Mouse (Mus musculus) intestine, embryonic 15.5 days (tissue): ENCODE measurements around the gene Cd52. TPM values are rescaled to one million over a fixed set of nuclear protein-coding genes. Genes with fewer than 3 reads are reported as not detected.
A peak's percentile ranks its signal among the peaks of the same experiment; 100 is the strongest.
"Not testable (repeated sequence)": the region's sequence is repeated elsewhere in the genome, so short reads cannot be mapped to it uniquely, and the experiment has no call there.

Experiments
- ATAC-seq: fragments of 200-750 bp; cut with Nextera tagmentation; 2 replicates; pipeline ENCODE4 v1.8.0; 2017; ENCODE audit warnings: moderate TSS enrichment, moderate library complexity
- H3K27ac ChIP-seq: fragments of 300-500 bp; sonication (generic); 2 replicates; pipeline ENCODE4 v1.5.1; 2015; ENCODE audit warnings: mild to moderate bottlenecking, inconsistent platforms
- H3K27me3 ChIP-seq: fragments of 300-500 bp; sonication (generic); replicated peaks from 2 replicates; pipeline ENCODE4 v1.6.1; 2015; ENCODE audit warnings: inconsistent platforms
- H3K36me3 ChIP-seq: fragments of 300-500 bp; sonication (generic); 2 replicates; pipeline ENCODE4 v1.6.1; 2015; ENCODE audit warnings: inconsistent platforms
- H3K4me1 ChIP-seq: fragments of 300-500 bp; sonication (generic); replicated peaks from 2 replicates; pipeline ENCODE4 v1.6.1; 2015; ENCODE audit warnings: inconsistent platforms
- H3K4me2 ChIP-seq: fragments of 300-500 bp; sonication (generic); replicated peaks from 2 replicates; pipeline ENCODE4 v1.6.1; 2015; ENCODE audit warnings: mild to moderate bottlenecking, inconsistent platforms
- H3K4me3 ChIP-seq: fragments of 300-500 bp; sonication (generic); replicated peaks from 2 replicates; pipeline ENCODE4 v1.5.1; 2015; ENCODE audit warnings: inconsistent platforms
- H3K9ac ChIP-seq: fragments of 300-500 bp; sonication (generic); 2 replicates; pipeline ENCODE4 v1.6.1; 2015; ENCODE audit warnings: inconsistent platforms
- H3K9me3 ChIP-seq: fragments of 300-500 bp; sonication (generic); 2 replicates; pipeline ENCODE4 v1.6.1; 2016; ENCODE audit warnings: inconsistent platforms
- WGBS: fragments of 180-500 bp; shearing (Covaris S2); methylation state at CpG from one replicate; pipeline ENCODE4 v1.1.7; 2015; 5-methylcytosine and 5-hydroxymethylcytosine counted together
- polyA plus RNA-seq: library from polyadenylated mRNA; unstranded; fragments of >200 nt; fragmentation: Nextera tagmentation; extraction: Ambion mirVana; gene quantifications from 2 replicates; pipeline ENCODE4 v1.2.1, GENCODE M21; 2015

Gene Cd52
- polyA plus RNA-seq = 27.0 and 29.7 TPM in 2 replicates

DNA sequence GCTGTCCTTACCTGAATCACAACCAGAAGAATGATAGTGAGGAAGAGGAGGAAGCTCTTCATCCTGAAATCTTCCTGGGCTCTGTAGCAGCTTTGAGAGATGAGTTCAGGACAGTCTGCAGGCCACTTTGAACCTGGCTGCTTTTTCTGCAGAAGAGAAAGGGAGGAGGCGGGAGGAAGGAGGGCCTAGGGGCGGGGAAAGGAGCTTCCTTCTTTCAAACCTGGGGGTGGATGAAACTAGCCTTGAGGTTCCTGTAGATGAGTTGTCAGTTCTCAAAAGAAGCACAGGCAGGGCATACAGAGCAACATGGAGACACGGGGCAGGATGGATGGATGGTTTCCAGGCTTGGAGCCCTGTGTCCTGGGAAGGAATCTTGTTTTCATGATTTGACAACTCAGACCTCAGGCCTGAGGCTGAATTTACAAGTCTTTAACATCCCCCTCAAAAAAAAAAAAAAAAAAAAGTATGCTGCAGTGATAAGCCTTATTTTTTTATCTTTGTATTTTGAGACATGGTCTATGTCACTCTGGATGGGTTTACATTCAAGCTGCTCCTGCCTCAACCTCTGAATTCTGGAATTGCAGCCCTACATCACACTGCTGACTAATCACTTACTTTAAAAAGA is at the start of gene Cd52:
Gene Cd52, minus strand, starts transcription at position 160 of the 625 bp plus-strand sequence.
- no peak within 1 kb of the TSS for H3K4me3 ChIP-seq
- H3K4me1 ChIP-seq = no peaks in the 10 kb centered on the region
- no peaks in the 10 kb centered on the region for H3K36me3 ChIP-seq
- no peak within 1 kb of the TSS for H3K4me2 ChIP-seq
- no peak within 1 kb of the TSS for H3K9ac ChIP-seq
- no peak for ATAC-seq
- H3K27me3 ChIP-seq = no peaks in the 10 kb centered on the region
- 53% methylated on average over 3 of the region's 3 CpGs for WGBS
- no peaks in the 10 kb centered on the region for H3K9me3 ChIP-seq
- H3K27ac ChIP-seq = no peak within 1 kb of the TSS

DNA sequence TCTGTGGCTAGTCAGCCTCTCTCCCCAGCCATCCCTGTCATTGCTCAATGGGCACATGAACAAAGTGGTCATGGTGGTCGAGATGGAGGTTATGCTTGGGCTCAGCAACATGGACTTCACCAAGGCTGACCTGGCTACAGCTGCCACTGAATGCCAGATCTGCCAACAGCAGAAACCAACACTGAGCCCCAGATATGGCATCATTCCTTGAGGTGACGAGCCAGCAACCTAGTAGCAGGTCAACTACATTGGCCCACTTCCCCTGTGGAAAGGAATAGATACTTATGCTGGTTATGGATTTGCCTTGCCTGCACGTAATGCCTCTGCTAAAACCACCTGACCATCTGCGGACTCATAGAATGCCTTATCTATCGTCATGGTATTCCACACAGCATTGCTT is 49.4 kb upstream of the Cd52 start:
- H3K4me1 ChIP-seq, H3K9me3 ChIP-seq, H3K27me3 ChIP-seq, H3K27ac ChIP-seq, H3K9ac ChIP-seq, ATAC-seq, H3K36me3 ChIP-seq, H3K4me2 ChIP-seq, H3K4me3 ChIP-seq: not testable (repeated sequence)
- 95% methylated on average over 5 of the region's 5 CpGs for WGBS

DNA sequence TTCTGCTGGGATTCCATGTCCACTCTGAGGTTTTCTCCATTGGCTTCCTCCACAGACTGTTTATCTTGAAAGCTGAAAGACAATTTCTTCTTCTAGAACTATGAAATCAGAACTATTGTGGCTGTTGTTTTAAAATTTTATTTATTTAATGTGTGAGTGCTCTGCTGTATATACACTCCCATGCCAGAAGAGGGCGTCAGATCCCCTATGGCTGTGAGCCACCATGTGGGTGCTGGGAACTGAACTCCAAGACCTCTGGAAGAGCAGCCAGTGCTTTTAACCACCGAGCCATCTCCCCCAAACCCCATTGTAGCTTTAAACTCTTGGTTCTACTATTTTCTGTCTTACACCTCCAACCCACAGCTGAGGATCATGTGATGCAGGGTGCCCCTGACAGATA is 44.0 kb upstream of the Cd52 start:
- no peak for ATAC-seq
- Histone ChIP-seq H3K9ac (no peak overlapping the region), H3K4me2 (no peak overlapping the region)

DNA sequence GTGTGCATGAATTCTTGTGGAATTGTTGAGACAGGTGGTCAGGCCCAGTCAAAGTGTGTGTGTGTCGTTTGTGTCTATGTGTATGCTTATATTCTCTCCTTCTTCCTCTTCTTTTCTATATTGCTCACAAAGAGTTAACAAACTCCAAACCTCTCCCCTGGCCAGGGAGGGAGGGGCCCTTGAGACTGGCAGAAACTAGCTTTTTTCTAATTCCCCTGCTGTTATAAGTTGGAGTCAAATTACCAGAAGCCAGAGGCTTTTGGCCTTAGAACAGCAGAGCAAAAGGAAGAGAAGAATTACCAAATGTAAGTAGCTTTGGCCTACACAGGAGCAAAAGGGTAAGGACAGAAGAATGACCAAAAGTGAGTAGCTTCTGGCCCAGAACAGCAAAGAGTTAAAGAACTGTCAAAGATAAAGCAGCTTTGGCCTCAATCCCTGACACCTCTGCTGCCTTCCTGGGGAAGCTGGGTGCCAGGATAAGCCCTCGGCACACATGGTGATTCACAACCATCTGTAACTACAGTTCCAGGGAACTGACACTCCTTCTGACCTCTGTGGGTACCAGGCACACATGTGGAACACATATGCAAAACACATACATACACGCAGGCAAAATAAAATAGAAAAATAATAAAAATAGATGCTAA is 41.5 kb upstream of the Cd52 start:
- no peaks in the 10 kb centered on the region for H3K9me3 ChIP-seq
- no peak overlapping the region for H3K4me3 ChIP-seq
- WGBS = 45% methylated on average over 3 of the region's 3 CpGs
- 0 out of 2 replicates have a peak, but pooled peaks cover 3% of the 10 kb centered on the region for H3K4me1 ChIP-seq
- H3K4me2 ChIP-seq = no peak overlapping the region
- no peak overlapping the region for H3K27ac ChIP-seq
- no peaks in the 10 kb centered on the region for H3K36me3 ChIP-seq
- no peaks in the 10 kb centered on the region for H3K27me3 ChIP-seq
- no peak for ATAC-seq
- H3K9ac ChIP-seq = no peak overlapping the region

More for the DNA sequence above, 44.0 kb upstream of the Cd52 start:
- no peaks in the 10 kb centered on the region for H3K9me3 ChIP-seq
- no peaks in the 10 kb centered on the region for H3K4me1 ChIP-seq
- H3K36me3 ChIP-seq = no peaks in the 10 kb centered on the region
- H3K27ac ChIP-seq = no peak overlapping the region
- H3K4me3 ChIP-seq = no peak overlapping the region
- H3K27me3 ChIP-seq = no peaks in the 10 kb centered on the region
- 81% methylated on average over 2 of the region's 2 CpGs for WGBS

DNA sequence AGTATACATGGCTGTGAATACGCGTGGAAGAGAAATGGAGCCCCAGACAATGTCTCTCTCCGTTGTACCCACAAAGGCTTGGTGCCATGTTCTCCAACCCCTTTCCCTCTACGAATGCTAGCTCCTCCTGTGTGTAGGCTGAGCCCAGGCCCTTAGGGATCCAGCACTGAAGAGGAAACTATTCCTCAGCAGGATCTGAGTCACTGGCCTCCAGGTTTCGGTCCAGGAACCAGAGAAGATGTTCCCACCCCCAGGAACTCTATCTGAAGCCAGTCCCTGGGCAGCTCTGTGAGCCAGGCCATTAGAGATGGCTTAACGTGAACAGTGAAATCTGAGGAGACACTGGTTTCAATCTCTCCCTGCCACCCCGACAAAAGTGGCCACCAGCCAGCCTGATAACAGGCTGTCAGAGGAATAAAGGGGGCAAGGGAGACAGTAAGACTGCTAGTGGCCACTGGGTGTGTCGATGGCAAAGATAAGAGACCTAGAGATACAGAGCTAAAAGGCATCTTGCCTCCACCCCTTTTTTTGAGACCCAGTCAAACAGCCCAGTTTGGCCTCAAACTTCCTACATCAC is 37.7 kb upstream of the Cd52 start:
- H3K9me3 ChIP-seq = no peaks in the 10 kb centered on the region
- H3K4me2 ChIP-seq = no peak overlapping the region
- H3K9ac ChIP-seq = no peak overlapping the region
- H3K27ac ChIP-seq = no peak overlapping the region
- WGBS = 66% methylated on average over 8 of the region's 8 CpGs
- no peak overlapping the region for H3K4me3 ChIP-seq
- peaks cover 18% of the 10 kb centered on the region for H3K4me1 ChIP-seq
- no peaks in the 10 kb centered on the region for H3K27me3 ChIP-seq
- ATAC-seq = no peak
- H3K36me3 ChIP-seq = peaks cover 3% of the 10 kb centered on the region; the same call in 1 of the 2 replicates

DNA sequence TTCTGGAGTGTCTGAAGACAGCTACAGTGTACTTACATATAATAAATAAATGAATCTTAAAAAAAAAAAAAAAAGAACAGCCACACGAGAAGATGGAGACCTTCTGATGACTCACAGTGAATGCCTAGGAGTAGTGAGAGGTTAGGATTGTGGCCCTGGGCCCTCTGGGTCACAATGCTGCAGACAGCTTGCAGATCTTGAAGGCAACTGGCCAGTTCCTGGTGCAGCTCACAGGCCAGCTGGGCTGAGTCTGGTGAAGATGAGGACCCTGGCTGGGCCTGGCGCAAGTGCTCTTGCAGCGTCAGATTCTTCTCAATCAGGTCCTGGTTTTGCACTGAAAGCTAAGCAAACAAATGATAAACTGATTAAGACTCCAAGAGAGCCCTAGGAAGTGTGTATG is 37.2 kb upstream of the Cd52 start:
- Histone ChIP-seq H3K4me3 (no peak overlapping the region), H3K36me3 (peaks cover 3% of the 10 kb centered on the region; the same call in 1 of the 2 replicates), H3K27ac (no peak overlapping the region), H3K4me1 (peaks cover 23% of the 10 kb centered on the region), H3K4me2 (no peak overlapping the region), H3K9me3 (no peaks in the 10 kb centered on the region), H3K9ac (no peak overlapping the region), H3K27me3 (no peaks in the 10 kb centered on the region)
- no peak for ATAC-seq
- WGBS = 77% methylated on average over 3 of the region's 3 CpGs

DNA sequence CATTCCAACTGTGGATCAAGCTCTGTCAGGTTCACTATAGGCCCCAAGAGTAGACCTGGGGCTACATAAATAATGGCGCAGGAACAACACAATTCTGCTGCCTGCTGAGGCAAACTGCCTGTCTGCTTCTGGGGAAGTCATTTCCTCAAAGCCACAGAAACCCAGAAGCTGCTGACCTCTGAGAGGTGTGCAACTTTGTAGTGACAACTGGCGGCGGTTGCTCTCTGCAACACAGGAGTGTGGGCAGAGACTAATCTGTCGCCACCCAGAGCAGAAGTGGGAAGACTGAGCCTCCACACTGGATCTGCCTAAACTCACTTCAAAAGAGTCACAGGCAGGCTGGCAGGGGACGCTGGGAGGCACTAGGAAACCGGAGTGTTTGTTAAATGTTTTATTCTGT is 34.6 kb upstream of the Cd52 start:
- H3K27ac ChIP-seq = peak overlapping the region; percentile 92
- peak overlapping the region; percentile 85 for H3K9ac ChIP-seq
- peaks cover 36% of the 10 kb centered on the region for H3K4me1 ChIP-seq
- peak overlapping the region; percentile 68 for H3K4me3 ChIP-seq
- no peaks in the 10 kb centered on the region for H3K9me3 ChIP-seq
- ATAC-seq = no peak
- H3K27me3 ChIP-seq = no peaks in the 10 kb centered on the region
- peak overlapping the region; percentile 89 for H3K4me2 ChIP-seq
- WGBS = 48% methylated on average over 6 of the region's 6 CpGs
- H3K36me3 ChIP-seq = peaks cover 3% of the 10 kb centered on the region; the same call in 1 of the 2 replicates

DNA sequence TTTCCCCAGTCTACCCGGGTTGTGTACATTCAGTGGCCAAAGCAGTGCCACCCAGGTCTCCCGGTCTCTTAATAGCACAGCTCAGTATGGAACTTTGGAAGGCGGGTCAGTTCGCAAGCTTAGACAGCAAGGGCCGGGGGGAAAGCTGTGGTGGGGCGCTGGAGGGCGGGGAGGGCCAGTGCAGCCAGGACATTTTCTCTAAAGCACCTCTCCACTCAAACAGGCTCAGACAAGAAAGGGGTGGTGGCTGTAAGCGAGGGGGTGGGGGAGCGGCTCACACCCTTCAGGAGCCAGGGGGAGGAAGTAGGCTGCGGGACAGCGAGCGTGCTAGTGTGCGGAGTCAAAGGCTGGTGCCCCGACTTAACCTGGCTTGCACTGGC is 34.1 kb upstream of the Cd52 start:
- peak overlapping the region; percentile 92 for H3K27ac ChIP-seq
- peaks cover 41% of the 10 kb centered on the region for H3K4me1 ChIP-seq
- H3K36me3 ChIP-seq = peaks cover 3% of the 10 kb centered on the region; the same call in 1 of the 2 replicates
- peak overlapping the region; percentile 68 for H3K4me3 ChIP-seq
- 1% methylated on average over 14 of the region's 14 CpGs for WGBS
- H3K9me3 ChIP-seq = no peaks in the 10 kb centered on the region
- peak; percentile 69 for ATAC-seq
- no peaks in the 10 kb centered on the region for H3K27me3 ChIP-seq
- peak overlapping the region; percentile 89 for H3K4me2 ChIP-seq
- H3K9ac ChIP-seq = peak overlapping the region; percentile 85

DNA sequence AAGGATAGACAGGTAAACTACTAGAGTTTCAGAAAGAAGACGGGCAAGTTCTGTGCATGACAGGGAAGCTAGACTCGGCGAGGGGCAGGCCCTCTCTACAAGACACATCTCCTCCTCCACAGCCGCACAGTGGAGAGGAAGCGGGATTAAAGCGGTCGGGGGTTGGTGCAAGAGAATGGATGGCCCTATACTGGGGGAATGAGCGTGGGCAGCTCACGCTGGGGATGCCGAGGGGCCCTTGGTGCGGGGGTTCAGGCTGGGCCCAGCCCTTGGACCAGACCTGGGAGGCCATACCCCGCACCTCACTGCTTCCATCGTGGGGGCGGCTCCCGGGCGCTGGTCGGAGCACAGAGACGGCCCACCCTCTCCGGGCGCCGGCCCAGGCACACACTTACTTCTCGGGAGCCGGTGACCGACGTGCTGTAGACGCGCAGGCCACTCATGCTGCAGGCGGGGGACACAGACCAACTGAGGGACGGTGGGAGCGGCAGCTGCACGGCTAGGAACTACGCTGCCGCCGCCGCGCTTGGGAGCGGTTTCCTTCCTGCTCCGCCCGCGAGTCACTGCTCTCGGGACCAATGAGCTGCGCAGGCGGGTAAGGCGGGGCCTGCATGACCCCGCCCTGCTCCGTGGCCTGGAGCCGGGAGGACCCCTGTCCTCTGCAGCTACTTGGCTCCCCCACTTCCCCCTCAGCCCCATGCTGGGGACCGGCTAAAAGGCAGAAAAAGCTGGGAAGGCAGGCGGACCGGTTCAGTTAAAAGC is 33.5 kb upstream of the Cd52 start, which contains the start of gene Sh3bgrl3:
Gene Sh3bgrl3, minus strand, starts transcription at position 569 of the 762 bp plus-strand sequence.
- no peaks in the 10 kb centered on the region for H3K27me3 ChIP-seq
- H3K4me2 ChIP-seq = peak within 1 kb of the TSS; percentile 89
- peak; percentile 95 for ATAC-seq
- peak within 1 kb of the TSS; percentile 85 for H3K9ac ChIP-seq
- H3K36me3 ChIP-seq = peaks cover 3% of the 10 kb centered on the region; the same call in 1 of the 2 replicates
- H3K27ac ChIP-seq = peak within 1 kb of the TSS; percentile 92
- H3K4me1 ChIP-seq = peaks cover 41% of the 10 kb centered on the region
- under 1% methylated on average over 50 of the region's 50 CpGs for WGBS
- peak within 1 kb of the TSS; percentile 68 for H3K4me3 ChIP-seq
- no peaks in the 10 kb centered on the region for H3K9me3 ChIP-seq

DNA sequence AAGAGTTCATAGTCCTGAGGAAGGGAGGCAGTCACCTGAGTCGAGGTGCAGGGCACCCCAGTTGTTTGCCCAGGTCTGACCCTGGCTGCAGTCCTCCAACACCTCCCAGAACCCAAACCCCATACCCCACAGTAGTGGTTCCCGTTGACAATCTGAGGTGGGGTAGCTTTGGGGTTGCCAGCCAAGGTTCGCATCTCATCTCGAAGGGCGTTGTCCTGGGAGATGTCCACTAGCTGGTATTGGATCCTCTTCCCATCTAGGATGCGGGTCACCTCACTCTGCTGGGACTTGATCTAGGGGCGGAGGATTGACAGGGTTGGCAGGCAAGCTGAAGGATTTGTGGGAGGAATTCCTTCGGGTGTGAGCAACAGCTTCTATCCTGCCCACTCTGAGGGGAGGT is 32.9 kb upstream of the Cd52 start:
- Histone ChIP-seq H3K9ac (peak overlapping the region; percentile 85), H3K27me3 (no peaks in the 10 kb centered on the region), H3K36me3 (peaks cover 3% of the 10 kb centered on the region; the same call in 1 of the 2 replicates), H3K4me3 (peak overlapping the region; percentile 68), H3K9me3 (no peaks in the 10 kb centered on the region), H3K4me2 (peak overlapping the region; percentile 89), H3K4me1 (peaks cover 41% of the 10 kb centered on the region), H3K27ac (no peak overlapping the region)
- 55% methylated on average over 8 of the region's 8 CpGs for WGBS
- no peak for ATAC-seq

DNA sequence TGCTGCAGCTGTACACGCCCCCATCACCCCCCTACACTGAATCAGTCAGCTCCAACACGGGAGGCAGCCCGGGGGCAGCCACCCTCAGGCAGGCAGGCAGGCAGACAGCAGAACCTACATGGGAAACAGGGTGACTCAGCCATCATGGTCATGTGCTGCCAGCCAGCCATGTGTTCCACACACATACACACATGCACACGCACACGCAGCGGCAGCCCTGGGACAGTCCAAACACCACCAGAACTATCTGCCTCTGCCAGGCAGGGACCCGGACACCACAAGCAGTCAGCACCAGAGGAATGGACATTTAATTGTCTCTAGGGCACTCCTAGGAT is 32.2 kb upstream of the Cd52 start:
- H3K27me3 ChIP-seq = no peaks in the 10 kb centered on the region
- H3K4me3 ChIP-seq = no peak overlapping the region
- H3K4me1 ChIP-seq = peaks cover 43% of the 10 kb centered on the region
- ATAC-seq = no peak
- peak overlapping the region; percentile 89 for H3K4me2 ChIP-seq
- peak overlapping the region; percentile 85; the same call in 1 of the 2 replicates for H3K9ac ChIP-seq
- peaks cover 3% of the 10 kb centered on the region; the same call in 1 of the 2 replicates for H3K36me3 ChIP-seq
- H3K27ac ChIP-seq = no peak overlapping the region
- no peaks in the 10 kb centered on the region for H3K9me3 ChIP-seq
- WGBS = 85% methylated on average over 7 of the region's 7 CpGs
